Mouse (Mus musculus) CD4-positive helper T cell, adult 2 months (primary cell): Measurements from ENCODE around the gene Pdss2.

ENCODE experiments used
- DNase-seq: peaks from one replicate; pipeline ENCODE4 v3.0.0-alpha.2; 2012; ENCODE audit warnings: low read depth, missing footprints, low spot score

Gene Pdss2

DNA sequence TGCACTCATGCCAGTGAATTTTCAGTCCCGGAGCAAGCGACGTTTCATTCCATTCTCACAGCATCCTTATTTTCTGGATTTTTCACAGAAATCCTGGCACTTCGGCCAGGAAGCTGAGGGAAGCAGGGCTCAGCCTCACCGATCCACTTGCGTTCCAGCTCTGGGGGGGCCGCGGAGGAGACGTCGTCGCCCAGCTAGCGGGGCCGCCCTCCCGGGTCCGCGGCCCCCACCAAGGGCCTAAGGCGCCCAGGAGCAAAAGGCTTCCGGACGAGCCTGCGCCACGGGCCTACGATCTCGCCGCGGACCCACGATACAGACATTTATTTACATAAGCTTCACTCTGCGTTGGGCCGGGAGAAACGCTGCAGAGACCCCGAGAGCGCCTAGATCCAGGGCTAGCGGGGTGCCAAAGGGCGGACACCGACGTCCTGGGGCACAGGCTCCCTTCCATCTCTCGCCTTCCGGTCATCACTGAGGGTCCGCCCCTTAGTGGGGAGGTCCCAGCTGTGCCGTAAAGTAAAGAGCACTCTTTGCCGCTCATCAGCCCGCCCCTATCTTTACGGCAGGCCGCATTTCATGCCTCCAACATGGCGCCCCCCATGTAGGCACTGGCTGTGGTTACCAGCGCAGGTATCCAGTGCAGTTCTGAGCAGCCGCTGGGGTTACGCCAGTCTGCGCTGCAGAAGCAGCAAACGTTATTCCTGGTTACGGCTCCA, at the start of gene Pdss2:
Pdss2 (plus strand) TSS at position 577 of the 716 bp plus-strand sequence.
- peak; percentile 94 for DNase-seq

DNA sequence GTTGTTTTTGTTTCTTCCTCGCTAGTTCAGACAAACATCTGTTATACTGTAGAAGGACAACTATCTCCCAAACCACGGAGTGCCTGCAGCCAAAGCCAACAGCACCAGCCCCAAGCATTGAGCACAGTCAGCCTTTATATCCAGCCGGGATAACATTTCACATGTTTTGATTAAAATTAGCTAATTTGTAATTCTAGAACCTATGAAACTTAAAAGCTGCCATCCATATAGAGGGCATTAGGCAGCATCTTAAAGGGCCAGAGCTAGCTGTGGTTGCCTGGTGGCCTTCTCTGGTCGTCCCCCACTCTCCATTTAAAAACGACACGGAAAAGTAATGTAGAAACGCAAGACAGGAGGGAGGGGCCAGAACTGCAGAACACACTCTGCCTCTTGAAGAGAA, 49.2 kb upstream of the Pdss2 start:
- DNase-seq: no peak

DNA sequence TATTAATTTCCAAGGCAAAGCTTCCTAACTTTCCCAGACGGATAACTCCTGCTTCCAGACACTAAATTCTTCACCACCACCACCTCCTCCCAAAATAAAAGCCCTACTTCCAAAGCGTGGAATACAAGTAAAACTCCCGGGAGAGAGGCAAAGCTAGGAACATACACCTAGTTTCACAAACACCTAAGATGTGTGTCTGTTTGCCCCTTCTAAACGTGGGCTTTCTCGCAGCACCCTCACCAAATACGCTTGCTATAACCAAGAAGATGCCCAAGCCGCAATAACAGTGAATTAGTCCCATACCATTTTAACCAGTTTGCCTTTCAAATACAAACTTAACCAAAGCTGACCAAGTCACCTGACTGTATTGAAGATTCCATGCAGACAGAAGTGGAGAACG, 48.7 kb upstream of the Pdss2 start:
- no peak for DNase-seq

DNA sequence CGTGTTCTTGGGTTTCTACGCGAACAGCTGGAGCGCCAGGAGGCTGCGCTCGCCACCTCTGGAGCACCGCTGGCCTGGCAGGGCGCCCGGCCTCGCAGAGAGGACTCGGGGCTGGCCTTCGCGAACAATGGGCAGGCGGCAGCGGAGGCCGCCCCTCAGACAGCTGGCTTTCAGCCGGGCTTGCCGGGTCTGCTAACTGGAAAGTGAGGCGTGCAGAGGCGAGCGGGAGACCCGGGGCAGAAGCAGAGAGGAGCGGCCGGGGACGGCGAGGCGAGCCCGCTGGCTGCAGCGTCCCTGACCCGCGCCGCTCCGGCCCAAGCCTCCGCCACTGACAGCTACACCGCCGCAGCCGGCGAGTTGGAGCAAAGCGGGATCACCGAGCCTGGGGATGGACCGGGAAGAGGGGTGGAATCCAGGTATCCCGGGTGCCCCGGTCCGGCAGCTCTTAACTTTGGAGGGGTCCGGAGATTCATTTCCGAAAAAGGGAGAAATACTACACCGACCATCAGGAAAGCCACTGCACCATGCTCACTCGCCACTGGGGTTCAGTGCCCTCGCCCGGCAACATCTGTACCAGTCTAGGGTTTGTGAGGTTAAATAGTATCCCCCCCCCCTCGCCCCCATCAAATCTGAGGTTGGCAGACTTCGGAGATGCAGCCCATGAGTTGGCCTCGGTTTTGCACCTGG, 48.0 kb upstream of the Pdss2 start:
- peak; percentile 9 for DNase-seq

DNA sequence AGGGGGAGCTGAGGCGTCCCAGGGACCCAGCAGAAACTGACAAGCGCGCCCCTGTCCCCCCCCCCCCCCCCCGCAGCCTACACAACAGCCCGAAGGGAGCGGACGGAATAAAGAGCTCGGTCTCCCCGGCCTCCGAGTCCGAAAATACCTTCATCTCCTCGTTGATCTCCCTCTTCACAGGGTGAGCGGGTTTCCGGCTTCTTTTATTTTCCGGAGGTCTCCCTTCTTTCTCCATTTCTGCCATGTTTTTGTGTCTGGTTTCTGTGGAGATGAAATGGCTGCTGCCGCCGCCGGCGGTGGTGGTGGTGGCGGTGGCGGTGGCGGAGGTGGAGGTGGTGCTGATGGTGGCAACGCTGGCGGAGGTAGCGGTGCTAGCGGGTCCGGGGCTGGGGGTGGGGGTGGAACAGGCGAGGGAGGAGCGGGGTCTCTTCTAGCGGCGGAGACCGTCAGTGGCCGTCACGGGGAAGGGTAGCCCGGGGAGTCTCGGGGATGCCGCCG, 47.4 kb upstream of the Pdss2 start:
- no peak for DNase-seq

DNA sequence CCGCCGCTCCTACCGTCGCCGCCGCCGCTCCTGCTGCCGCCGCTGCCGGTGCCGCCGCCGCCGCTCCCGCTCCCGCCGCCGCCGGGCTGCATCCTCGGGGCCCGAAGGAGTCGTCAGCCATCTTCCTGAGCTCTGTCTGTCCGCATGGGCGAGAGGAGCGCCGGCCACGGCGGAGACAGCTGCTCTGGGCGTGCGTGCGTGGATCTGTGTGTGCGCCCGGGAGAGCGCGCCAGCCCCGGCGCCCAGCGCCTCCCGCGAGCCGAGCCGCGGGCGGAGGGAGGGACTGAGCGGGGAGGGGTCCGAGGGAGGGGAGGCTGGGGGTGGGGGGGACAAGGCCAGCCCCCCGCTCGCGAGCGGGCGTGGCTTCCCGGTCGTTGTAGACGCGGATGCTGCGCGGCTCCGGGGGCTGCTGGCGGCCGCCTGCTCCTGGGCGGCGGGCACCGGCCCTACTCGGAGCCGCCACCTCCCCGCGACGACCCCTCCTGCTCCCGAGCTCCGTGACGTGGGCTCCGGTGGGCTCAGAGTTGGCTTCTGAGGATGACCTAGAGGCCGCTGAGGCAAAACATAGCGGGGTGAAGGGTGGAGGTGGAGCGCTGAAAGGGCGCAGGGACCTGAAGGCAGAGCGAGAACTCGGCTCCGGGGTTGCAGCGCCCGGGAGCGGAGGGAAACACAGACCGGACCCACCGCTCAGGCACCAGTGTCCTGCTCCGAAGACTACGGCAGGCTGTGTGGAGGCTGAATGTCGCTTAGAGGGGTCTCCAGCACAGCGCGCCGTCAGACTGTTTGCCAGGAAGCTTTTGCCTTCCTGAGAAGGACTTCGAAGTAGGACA, 46.7 kb upstream of the Pdss2 start, which contains the start of the genes Sobp and 9030612E09Rik:
Sobp (minus strand) TSS at position 205 of the 830 bp plus-strand sequence.
9030612E09Rik (plus strand) TSS at position 379 of the 830 bp plus-strand sequence.
- DNase-seq: no peak

DNA sequence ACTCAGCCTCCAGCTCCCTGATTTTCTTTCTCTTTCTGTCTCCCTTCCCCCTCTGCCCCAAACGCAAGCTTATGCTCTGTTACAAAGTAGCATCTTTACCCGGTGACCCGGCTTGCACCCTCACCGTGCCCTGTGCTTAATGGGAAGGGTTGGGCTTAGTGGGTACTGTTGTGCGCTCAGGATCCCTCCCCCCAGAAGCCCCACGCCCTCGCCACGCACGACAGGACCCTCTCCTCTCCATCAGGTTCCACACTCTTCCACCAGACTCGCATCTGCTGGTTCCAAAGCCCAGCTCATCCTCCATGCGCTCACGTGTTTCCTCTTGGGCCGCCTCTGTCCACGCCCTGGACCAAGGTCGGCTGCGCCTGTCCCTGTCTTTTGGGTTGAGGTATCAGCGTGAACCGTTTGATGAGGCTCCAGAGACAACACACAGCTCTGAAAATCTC, 46.1 kb upstream of the Pdss2 start:
- DNase-seq: no peak

DNA sequence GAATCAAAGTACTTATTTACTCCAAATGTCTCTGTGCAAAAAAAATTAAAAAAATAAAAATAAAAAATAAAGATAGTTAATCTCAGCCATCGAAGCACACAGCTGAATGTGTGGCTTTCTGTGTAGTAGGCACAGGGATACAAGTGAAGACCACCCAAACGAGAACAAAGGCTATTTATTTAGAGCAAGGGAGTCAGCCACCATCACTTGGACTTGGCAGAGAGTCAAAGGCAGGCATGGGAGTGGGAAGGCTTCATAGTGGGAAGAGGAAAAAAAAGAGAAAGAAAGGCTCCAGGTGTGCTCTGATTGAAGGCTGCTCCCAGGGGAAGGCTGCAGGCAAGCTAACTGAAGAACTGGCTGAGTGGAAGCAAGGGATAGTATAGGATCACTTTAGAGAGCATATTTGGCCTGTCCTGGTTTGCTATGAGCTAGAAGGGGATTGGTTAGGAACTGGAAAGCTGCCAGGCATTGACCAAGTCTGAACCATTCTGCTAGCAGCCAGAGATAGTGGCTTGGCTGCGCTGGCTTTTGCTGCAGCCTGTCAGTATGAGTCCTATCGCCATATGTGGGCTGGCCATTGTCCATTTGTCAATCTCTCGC, 40.9 kb upstream of the Pdss2 start:
- DNase-seq: no peak

DNA sequence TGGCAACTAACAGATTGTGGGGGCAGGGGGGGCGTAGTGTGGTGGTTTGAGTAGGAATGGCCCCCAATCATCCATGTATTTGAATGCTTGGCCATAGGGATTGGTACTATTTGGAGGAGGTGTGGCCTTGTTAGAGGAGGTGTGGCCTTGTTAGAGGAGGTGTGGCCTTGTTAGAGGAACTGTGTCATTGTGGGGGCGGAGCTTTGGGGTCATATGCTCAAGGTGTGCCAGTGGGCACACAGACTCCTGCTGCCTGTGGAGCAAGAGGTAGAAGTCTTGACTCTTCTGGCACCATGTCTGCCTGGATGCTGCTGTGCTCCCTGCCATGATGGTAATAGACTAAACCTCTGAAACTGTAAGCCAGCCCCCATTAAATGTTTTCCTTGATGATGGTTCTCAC, 21.1 kb upstream of the Pdss2 start:
- no peak for DNase-seq

DNA sequence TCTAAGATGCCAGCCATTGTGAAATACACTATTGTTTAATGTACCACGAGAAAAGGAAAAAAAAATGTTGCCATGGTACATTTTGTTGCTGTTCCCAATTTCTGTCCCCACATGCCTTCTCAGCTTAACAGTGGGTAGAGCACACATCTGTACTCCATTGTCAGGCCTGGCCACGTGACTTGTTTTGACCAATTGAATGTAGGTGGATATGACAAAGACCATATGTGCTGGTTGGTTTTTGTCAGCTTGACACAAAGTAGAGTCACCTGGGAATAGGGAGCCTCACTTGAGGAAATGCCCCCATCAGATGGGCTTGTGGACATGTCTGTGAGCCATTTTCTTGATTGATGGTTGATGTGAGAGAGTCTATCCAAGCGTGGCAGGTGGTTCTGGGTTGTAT, 17.4 kb upstream of the Pdss2 start:
- DNase-seq: no peak

DNA sequence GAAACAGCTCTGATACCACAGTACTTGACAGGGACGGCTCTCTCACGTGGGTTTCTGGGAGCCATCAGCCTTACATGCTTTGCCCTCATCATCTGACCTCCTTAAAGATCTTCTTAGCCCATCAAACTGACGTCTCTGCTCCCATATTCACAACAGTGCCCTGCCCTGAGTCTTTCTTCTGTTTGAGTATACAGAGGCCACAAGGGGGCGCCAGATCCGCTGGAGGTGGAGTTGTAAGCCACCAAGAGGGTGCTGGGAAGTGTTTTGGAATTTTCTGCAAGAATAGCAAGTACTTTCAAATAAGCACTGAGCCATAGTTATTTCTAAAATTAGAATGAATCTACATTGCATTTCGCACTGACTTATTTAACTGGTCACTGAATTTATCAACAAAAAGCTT, 9.4 kb upstream of the Pdss2 start:
- DNase-seq: peak; percentile 50

DNA sequence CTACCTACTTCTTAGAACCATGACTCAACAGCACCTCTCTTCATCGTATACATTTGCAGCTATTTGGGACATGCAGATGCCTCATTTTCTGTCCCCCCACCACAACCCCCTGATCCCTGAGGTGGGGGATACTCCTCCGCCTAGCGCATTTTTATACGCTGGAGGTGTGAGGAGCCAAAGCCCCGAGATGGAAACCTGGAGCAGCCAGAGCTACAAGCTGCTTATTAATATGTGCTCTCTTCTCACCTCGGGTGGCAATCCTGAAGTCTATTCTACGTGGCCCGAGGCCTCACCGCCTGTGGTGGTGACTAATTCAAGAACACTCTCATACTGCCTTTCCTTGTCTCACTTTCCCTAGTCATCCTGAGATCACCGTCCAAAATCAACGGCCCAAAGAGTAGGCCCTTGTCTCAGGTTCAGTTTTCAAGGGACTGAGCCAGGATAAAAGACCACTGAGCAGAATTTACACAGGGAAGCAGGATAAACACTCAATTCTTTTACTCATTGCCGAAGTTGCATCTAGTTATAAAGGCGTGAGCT, 3.9 kb upstream of the Pdss2 start:
- no peak for DNase-seq

DNA sequence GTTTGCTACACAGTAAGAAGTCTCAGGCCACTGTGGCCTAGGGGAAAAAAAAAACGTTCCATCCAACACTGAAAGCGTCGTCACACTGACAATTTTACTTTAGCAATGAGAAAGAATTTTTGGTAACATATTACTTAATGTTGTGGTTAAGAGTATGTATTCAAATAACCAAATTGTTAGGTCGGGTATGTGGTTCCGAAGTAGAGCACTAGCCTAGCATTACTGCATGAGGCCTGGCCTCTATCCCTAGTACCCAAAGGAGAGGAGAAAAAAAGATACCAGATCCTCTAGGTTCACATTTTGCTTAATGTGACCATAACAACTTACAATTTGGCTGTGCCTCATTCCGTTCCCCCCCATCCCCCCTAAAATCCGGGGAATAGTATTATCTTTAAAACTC, 807 bp upstream of the Pdss2 start:
- peak; percentile 25 for DNase-seq

DNA sequence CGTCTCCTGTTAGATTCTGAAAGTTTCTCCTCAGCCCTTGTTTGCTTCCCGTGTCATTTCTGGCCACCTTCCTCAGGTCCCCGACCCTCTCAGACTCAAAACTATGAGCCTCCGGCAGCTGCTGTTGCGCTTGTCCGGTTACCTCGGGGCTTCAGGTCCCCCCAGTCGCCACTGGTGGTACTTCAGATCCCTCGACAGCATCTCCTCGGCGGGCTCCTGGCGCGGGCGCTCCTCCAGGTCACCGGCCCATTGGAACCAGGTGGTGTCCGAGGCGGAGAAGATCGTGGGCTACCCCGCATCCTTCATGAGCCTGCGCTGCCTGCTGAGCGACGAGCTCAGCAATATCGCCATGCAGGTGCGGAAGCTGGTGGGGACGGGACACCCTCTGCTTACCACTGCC, 373 bp downstream of the Pdss2 start:
- no peak for DNase-seq

DNA sequence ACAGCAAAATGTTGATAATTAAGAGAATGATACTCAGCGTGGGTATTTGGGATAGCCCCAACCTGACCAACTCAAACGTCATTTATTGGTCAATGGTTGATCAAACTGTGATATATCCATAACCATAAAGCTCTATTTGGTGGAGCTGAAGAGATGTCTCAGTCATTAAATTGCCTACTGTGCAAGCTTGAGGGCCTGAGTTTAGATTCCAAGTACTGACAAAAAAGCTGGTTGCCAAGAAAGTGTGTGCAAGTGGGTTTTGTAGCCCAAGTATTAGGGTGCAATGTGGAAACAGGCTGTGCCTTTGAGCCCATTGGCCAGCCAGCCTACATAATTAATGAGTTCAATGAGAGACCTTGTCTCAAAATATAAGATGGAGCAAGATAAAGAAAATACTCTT, 2.1 kb downstream of the Pdss2 start:
- DNase-seq: no peak

DNA sequence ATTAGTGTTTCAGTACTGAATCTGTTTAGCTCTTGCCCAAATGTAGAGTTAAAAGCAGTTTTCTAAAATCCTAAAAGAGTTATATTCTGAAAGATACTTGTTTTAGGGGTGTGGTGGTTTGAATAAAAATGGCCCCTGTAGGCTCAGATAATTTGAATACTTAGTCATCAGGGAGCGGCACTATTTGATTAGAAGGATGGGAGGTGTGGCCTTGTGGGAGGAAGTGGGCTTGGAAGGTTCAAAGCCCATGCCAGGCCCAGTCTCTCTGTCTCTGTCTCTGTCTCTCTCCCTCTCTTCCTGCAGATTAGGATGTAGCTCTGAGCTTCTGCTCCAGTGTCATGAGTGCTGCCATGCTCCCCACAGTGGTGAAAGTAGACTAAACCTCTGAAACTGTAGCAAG, 5.1 kb downstream of the Pdss2 start:
- DNase-seq: no peak

DNA sequence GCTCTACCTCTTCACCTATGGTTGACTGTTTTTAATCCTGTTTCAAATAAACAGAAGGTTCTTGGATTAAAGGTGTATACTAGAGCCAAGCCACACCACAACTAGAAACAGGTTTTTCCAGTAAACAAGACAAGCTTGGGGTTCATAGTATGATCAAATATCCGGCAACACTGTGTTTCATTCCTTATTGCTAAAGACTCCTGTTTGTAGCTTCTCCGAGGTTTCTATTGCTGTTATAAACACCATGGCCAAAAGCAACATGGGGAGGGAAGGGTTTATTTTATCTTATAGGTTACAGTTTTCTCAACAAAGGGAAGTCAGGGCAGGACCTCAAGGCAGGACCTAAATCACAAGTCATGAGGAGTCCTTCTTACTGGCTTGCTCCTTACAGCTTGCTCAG, 8.0 kb downstream of the Pdss2 start:
- DNase-seq: no peak

DNA sequence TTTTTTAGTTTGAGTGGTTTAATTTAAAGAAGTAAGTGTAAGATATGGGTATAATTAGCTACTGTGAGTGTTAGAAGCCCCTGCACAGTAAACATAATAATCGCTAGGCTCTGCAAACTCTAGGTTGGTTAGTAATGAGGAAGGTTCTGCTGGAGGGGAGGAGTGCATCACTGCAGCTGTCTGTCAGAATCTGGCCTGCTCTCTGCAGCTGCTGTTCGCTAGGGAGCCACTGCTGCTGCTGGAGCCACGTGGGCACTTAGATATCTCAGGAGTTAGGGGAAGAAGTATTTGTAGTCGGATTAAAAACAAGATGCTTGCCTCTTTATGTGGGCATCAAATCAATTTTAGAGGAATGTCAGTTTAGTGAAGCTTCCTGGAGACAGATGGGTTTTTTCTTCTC, 13.2 kb downstream of the Pdss2 start:
- DNase-seq: no peak

DNA sequence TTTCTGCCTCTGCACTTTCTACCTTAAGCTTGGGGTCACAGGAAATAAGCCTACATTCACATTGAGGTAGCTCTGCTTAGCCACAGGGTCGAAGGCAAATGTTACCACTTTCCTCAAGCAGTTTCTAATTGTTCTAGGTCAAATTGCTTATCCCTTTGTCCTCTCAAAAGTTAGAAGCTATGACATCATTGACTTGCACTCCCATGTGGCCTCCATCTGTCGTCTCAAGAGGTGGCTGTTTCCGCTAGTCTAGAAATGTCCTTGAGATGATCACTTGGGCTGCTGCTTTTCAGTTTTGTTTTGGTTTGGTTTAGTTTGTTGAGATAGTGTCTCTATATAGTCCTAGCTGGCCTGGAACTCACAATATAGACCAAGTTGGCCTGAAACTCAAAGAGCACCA, 13.7 kb downstream of the Pdss2 start:
- DNase-seq: no peak

DNA sequence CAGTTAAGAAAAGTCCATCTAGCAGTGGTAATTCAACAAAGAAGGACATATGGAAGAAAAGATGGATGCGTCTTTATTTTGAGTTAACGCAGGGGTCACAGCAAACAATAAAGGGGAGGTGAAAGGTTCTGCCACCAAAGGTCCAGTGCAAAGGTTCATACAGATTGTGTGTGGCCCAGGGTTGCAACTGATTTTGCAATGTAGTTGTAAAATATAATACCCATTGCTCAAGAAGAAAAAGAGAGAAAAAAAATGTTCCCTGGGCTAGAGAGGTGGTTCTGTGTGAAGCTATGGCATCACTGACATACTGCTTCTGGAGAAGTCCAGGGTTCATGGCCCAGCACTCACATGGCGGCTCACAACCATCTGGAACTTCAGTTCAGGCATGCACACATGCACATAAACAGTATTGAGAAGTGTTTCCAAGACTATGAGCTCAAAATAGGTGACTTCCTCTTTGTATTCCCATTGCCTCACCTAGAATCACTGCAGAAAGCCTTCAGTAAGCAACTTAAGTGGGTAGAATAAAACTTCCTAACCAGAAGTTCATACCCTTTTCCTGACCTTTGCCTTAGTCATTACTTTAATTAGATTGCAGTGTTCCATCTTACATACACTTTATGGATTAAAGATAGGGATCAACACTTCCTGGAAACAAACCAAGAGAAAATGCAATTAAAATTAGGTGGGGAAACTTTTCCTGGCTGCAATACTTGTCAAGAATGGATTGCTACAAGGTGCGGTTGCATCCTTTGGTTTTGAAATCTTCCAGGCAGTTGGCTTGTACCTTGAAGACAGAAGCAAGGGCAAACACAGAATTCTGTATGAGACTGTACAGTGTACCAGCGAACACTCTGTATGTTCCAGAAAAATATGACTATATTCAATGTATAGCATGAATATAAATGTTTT, 14.7 kb downstream of the Pdss2 start:
- no peak for DNase-seq
